Mouse (Mus musculus): ENCODE measurements around the gene Dazap1.

DNA sequence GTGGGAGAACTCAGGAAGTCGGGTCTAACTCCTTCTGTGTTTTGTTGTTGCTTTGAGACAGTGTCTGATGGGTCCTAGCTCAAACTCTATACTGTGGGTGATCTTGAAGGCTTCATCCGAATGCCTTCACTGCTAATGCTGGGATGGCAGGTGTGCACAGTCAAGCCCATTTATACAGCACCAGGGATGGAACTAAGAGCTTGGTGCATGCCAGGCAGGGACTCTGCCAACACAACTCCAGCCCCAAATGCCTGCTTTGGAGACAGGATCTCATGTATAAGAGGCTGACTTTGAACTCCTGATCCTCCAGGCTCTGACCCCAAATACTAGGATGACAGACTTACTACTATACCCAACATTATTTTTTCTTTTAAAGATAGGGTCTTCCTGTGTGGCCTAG lies 11.2 kb upstream of the Dazap1 start:
- TF ChIP-seq CTCF (IDR thresholded peaks at IDR 0.05; ENCODE audit: low read depth) = no peak
- TF ChIP-seq EP300 (IDR thresholded peaks at IDR 0.05; ENCODE audit: low read depth) = no peak
